Mouse (Mus musculus): ENCODE data around the gene Zfp770.

Gene Zfp770

DNA sequence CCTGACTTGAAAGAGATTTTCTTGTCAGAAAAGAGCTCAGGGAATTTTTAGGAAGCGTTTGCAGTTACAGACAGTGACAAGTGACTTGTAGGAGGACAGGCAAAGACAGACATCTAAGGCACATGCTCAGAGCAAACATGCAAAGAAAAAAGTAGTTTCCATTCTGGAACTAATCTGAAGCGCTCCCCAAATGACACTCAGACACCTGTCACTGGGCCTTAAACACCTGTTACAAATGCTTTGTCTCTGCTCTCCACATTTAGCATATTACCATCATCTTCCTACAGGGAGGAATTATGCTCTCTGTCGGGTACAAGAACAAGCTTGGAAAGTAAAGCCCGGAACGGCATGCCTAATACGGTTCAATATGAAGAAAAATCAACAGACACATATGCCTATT, 57.4 kb downstream of the Zfp770 start:
- in situ Hi-C loops (cut with MboI), result no loop called here
